Mouse (Mus musculus) embryonic facial prominence, embryonic 11.5 days (tissue): ENCODE results near the gene Gm11437. TPM values are rescaled to one million over a fixed set of nuclear protein-coding genes. Genes with fewer than 3 reads are reported as not detected.

Source experiments
- ATAC-seq: fragments of 200-750 bp; cut with Nextera tagmentation; replicated peaks from 2 replicates; pipeline ENCODE4 v1.8.0; 2017; ENCODE audit warnings: low read depth; ENCODE audit not compliant: insufficient number of reproducible peaks, low FRiP score, low TSS enrichment
- DNase-seq: peaks from one replicate; pipeline ENCODE4 v3.0.0-alpha.2; 2015; ENCODE audit warnings: low spot score
- H3K27ac ChIP-seq: fragments of 300-500 bp; sonication (generic); replicated peaks from 2 replicates; pipeline ENCODE4 v1.5.1; 2014; ENCODE audit warnings: mild to moderate bottlenecking, low read depth, low read length, control low read depth
- H3K27me3 ChIP-seq: fragments of 300-500 bp; sonication (generic); 2 replicates; pipeline ENCODE4 v1.6.1; 2014; ENCODE audit warnings: mild to moderate bottlenecking, low read length, moderate library complexity, mixed read lengths; ENCODE audit not compliant: control insufficient read depth, insufficient read depth
- H3K36me3 ChIP-seq: fragments of 300-500 bp; sonication (generic); replicated peaks from 2 replicates; pipeline ENCODE4 v1.6.1; 2014; ENCODE audit warnings: low read depth, mild to moderate bottlenecking, low read length, moderate library complexity, mixed read lengths; ENCODE audit not compliant: control insufficient read depth, insufficient read depth
- H3K4me1 ChIP-seq: fragments of 300-500 bp; sonication (generic); 2 replicates; pipeline ENCODE4 v1.6.1; 2014; ENCODE audit warnings: low read length, mixed read lengths; ENCODE audit not compliant: control insufficient read depth, insufficient read depth
- H3K4me2 ChIP-seq: fragments of 300-500 bp; sonication (generic); 2 replicates; pipeline ENCODE4 v1.6.1; 2014; ENCODE audit warnings: low read depth, mild to moderate bottlenecking, control low read depth, low read length, moderate library complexity
- H3K4me3 ChIP-seq: fragments of 300-500 bp; sonication (generic); 2 replicates; pipeline ENCODE4 v1.5.1; 2014; ENCODE audit warnings: low read depth, low read length, control low read depth
- H3K9ac ChIP-seq: fragments of 300-500 bp; sonication (generic); replicated peaks from 2 replicates; pipeline ENCODE4 v1.6.1; 2014; ENCODE audit warnings: mild to moderate bottlenecking, control low read depth, low read length
- H3K9me3 ChIP-seq: fragments of 300-500 bp; sonication (generic); replicated peaks from 2 replicates; pipeline ENCODE4 v1.6.1; 2016; ENCODE audit warnings: mild to moderate bottlenecking, low read length, inconsistent platforms, mixed read lengths; ENCODE audit not compliant: control insufficient read depth
- WGBS: fragments of 180-500 bp; shearing (Covaris S2); extraction: QIAGEN DNeasy Blood & Tissue Kit; methylation state at CpG from one replicate; pipeline ENCODE4 v1.1.7; 2014; 5-methylcytosine and 5-hydroxymethylcytosine counted together
- polyA plus RNA-seq: library from polyadenylated mRNA; unstranded; fragments of >200 nt; fragmentation: Nextera tagmentation; extraction: Ambion mirVana; gene quantifications from 2 replicates; pipeline ENCODE4 v1.2.1, GENCODE M21; 2014

Gm11437 gene
- not detected in 2 replicates for polyA plus RNA-seq

GRCm38 (mm10) chr11:84167046-84167526 is at the start of gene Gm11437:
Gene Gm11437 (minus strand): TSS chr11:84167476.
- WGBS, result 86% methylated on average over 5 of the region's 5 CpGs
- Histone ChIP-seq H3K9ac (no peak within 1 kb of the TSS), H3K4me1 (no peaks in the 10 kb centered on the region), H3K36me3 (no peaks in the 10 kb centered on the region), H3K9me3 (no peaks in the 10 kb centered on the region), H3K27me3 (no peaks in the 10 kb centered on the region), H3K4me2 (no peak within 1 kb of the TSS), H3K27ac (no peak within 1 kb of the TSS), H3K4me3 (no peak within 1 kb of the TSS)
- ATAC-seq (no peak), DNase-seq (no peak)

GRCm38 (mm10) chr11:84210876-84211275 is 43.6 kb upstream of the Gm11437 start:
- no peak for ATAC-seq
- Histone ChIP-seq H3K4me3 (no peak overlapping the region), H3K9me3 (no peaks in the 10 kb centered on the region)

GRCm38 (mm10) chr11:84205776-84206175 is 38.5 kb upstream of the Gm11437 start:
- Histone ChIP-seq H3K36me3 (no peaks in the 10 kb centered on the region), H3K4me3 (no peak overlapping the region), H3K9me3 (no peaks in the 10 kb centered on the region), H3K4me2 (no peak overlapping the region), H3K9ac (no peak overlapping the region), H3K27ac (no peak overlapping the region), H3K4me1 (no peaks in the 10 kb centered on the region), H3K27me3 (no peaks in the 10 kb centered on the region)
- no peak for ATAC-seq
- 54% methylated on average over 4 of the region's 4 CpGs for WGBS
- no peak for DNase-seq

More at GRCm38 (mm10) chr11:84210876-84211275, 43.6 kb upstream of the Gm11437 start:
- H3K4me2 ChIP-seq, result no peak overlapping the region
- H3K9ac ChIP-seq, result no peak overlapping the region
- H3K4me1 ChIP-seq, result no peaks in the 10 kb centered on the region
- no peaks in the 10 kb centered on the region for H3K36me3 ChIP-seq
- no peaks in the 10 kb centered on the region for H3K27me3 ChIP-seq
- no peak for DNase-seq
- 93% methylated on average over 6 of the region's 6 CpGs for WGBS
- no peak overlapping the region for H3K27ac ChIP-seq

GRCm38 (mm10) chr11:84197607-84198402 is 30.5 kb upstream of the Gm11437 start:
- H3K27me3 ChIP-seq, result no peaks in the 10 kb centered on the region
- 86% methylated on average over 3 of the region's 3 CpGs for WGBS
- no peak overlapping the region for H3K4me2 ChIP-seq
- no peak for ATAC-seq
- no peak overlapping the region for H3K27ac ChIP-seq
- DNase-seq, result no peak
- H3K4me3 ChIP-seq, result no peak overlapping the region
- H3K9ac ChIP-seq, result no peak overlapping the region
- no peaks in the 10 kb centered on the region for H3K36me3 ChIP-seq
- no peaks in the 10 kb centered on the region; the same call in 1 of the 2 replicates for H3K4me1 ChIP-seq
- H3K9me3 ChIP-seq, result no peaks in the 10 kb centered on the region

- WGBS, result 90% methylated on average over 3 of the region's 3 CpGs
- Histone ChIP-seq H3K4me1 (no peaks in the 10 kb centered on the region; the same call in 1 of the 2 replicates), H3K4me2 (no peak overlapping the region), H3K27me3 (no peaks in the 10 kb centered on the region), H3K9ac (no peak overlapping the region), H3K4me3 (no peak overlapping the region), H3K36me3 (no peaks in the 10 kb centered on the region), H3K27ac (no peak overlapping the region), H3K9me3 (no peaks in the 10 kb centered on the region)
- DNase-seq (no peak), ATAC-seq (no peak)
Observed at GRCm38 (mm10) chr11:84194751-84195150, 27.5 kb upstream of the Gm11437 start.

- Histone ChIP-seq H3K27ac (no peak overlapping the region), H3K4me1 (no peaks in the 10 kb centered on the region; the same call in 1 of the 2 replicates), H3K4me3 (no peak overlapping the region), H3K4me2 (no peak overlapping the region), H3K36me3 (no peaks in the 10 kb centered on the region), H3K9ac (no peak overlapping the region), H3K9me3 (no peaks in the 10 kb centered on the region), H3K27me3 (no peaks in the 10 kb centered on the region)
- DNase-seq, result no peak
- 74% methylated on average over 10 of the region's 10 CpGs for WGBS
- no peak for ATAC-seq
Observed at GRCm38 (mm10) chr11:84193249-84193648, 26.0 kb upstream of the Gm11437 start.

- DNase-seq, result no peak
Observed at GRCm38 (mm10) chr11:84190581-84191233, 23.4 kb upstream of the Gm11437 start.

GRCm38 (mm10) chr11:84188530-84188929 is 21.3 kb upstream of the Gm11437 start:
- H3K27ac ChIP-seq, result no peak overlapping the region
- 85% methylated on average over 3 of the region's 3 CpGs for WGBS

More at GRCm38 (mm10) chr11:84190581-84191233, 23.4 kb upstream of the Gm11437 start:
- Histone ChIP-seq H3K27ac (no peak overlapping the region), H3K4me3 (no peak overlapping the region), H3K4me1 (no peaks in the 10 kb centered on the region; the same call in 1 of the 2 replicates), H3K36me3 (no peaks in the 10 kb centered on the region), H3K9ac (no peak overlapping the region), H3K9me3 (no peaks in the 10 kb centered on the region), H3K27me3 (no peaks in the 10 kb centered on the region), H3K4me2 (no peak overlapping the region)
- WGBS, result 77% methylated on average over 8 of the region's 8 CpGs
- no peak for ATAC-seq

More at GRCm38 (mm10) chr11:84188530-84188929, 21.3 kb upstream of the Gm11437 start:
- DNase-seq (no peak), ATAC-seq (no peak)
- no peaks in the 10 kb centered on the region for H3K36me3 ChIP-seq
- H3K27me3 ChIP-seq, result no peaks in the 10 kb centered on the region
- H3K4me3 ChIP-seq, result no peak overlapping the region
- no peaks in the 10 kb centered on the region; the same call in 1 of the 2 replicates for H3K4me1 ChIP-seq
- no peak overlapping the region for H3K9ac ChIP-seq
- H3K9me3 ChIP-seq, result no peaks in the 10 kb centered on the region
- H3K4me2 ChIP-seq, result no peak overlapping the region
